ENCODE assay signal across 8 mouse cellular contexts in the genomic region with DNA sequence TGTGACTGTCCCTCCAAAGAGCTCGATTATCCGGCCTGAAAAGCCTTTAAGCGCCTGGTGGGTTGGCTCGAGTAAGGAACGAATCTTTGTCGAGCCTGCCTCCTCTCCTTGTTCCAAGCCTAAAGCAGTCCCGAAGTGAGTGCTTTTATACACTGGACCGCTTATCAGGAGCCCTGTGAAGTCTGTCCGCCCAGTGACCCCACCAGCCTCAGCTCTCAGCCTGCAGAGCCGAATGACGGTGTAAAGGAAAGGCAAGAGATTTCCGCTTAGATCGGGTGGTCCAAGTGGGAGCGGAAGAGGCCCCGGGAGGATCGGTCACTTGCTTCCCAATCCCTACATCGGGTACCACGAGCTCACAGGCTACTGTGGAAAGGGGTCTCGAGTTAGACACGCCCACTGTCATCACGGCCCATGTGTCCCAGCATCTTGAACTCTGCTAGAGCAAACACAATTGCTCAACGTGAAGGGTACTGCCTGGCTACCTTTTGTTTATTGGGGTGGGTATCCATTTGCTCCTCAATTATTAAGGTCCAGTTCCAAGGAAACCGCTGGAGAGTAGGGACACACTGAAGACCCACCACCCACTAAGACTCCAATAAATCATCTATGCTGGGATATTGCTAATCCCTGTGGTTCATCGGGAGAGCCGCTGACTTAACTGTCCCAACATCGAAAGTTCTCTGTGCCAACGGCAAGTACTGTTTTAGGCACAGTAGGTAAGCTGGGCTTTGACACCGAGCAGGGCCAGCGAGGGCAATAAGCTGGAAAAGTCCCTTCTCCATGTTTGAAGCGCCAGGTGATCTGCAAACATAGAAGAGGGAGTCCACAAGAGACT. TPM values are rescaled to one million over a fixed set of nuclear protein-coding genes. Genes with fewer than 3 reads are reported as not detected.
DNase-seq lines count a peak whose midpoint lies in the region; ATAC-seq and TF ChIP-seq lines count a peak whose summit lies in the region.

No protein-coding gene starts in this region.

- H3K4me1 ChIP-seq in forebrain, embryonic 13.5 days = peaks cover 55% of the 10 kb centered on the region
- H3K4me1 ChIP-seq in kidney, adult 2 months (ENCODE audit: control insufficient read depth, insufficient read depth, low read length) = peaks cover 13% of the 10 kb centered on the region; the same call in 1 of the 2 replicates
- peaks cover 45% of the 10 kb centered on the region for H3K4me1 ChIP-seq in lung, embryonic 16.5 days (replicated peaks; ENCODE audit: control insufficient read depth, insufficient read depth, low read length)
- peaks cover 3% of the 10 kb centered on the region; the same call in 1 of the 2 replicates for H3K4me1 ChIP-seq in stomach, postnatal 0 days (replicated peaks; ENCODE audit: control insufficient read depth, insufficient read depth)

- TF ChIP-seq EP300 in stomach, postnatal 0 days (optimal IDR thresholded peaks at IDR 0.05) = no peak

- ATAC-seq in forebrain, embryonic 13.5 days = no peak
- ATAC-seq in lung, embryonic 16.5 days (ENCODE audit: low read depth) = no peak; the same call in 1 of the 2 replicates
- ATAC-seq in stomach, postnatal 0 days (ENCODE audit: low FRiP score, low TSS enrichment) = no peak

- H3K27me3 ChIP-seq in C2C12 (ENCODE audit: control insufficient read depth, insufficient read depth, insufficient read length) = no peaks in the 10 kb centered on the region
- no peaks in the 10 kb centered on the region for H3K27me3 ChIP-seq in forebrain, embryonic 13.5 days
- no peaks in the 10 kb centered on the region for H3K27me3 ChIP-seq in kidney, adult 2 months (replicated peaks; ENCODE audit: control insufficient read depth, insufficient read depth, low read length)
- no peaks in the 10 kb centered on the region for H3K27me3 ChIP-seq in lung, embryonic 16.5 days (ENCODE audit: control insufficient read depth, insufficient read depth, low read depth, low read length)
- no peaks in the 10 kb centered on the region for H3K27me3 ChIP-seq in stomach, postnatal 0 days (ENCODE audit: control insufficient read depth, insufficient read depth, low read length)

- peak; percentile 65 for DNase-seq in adrenal gland, postnatal 10 days
- DNase-seq in adrenal gland, adult 2 months = no peak
- peak; percentile 40 for DNase-seq in kidney, adult 2 months
- peak; percentile 56 for DNase-seq in stomach, postnatal 0 days (ENCODE audit: low spot score)
- DNase-seq in c-Kit-positive CD71-positive TER-119-positive erythroid progenitor cells, embryonic 14.5 days (ENCODE audit: low spot score) = no peak

- H3ac ChIP-seq in C2C12 (ENCODE audit: control insufficient read depth, insufficient read length, low read depth) = peak overlapping the region; percentile 84

- peaks cover 56% of the 10 kb centered on the region for H3K79me3 ChIP-seq in C2C12 (ENCODE audit: low read depth)

- peak overlapping the region; percentile 97 for H3K27ac ChIP-seq in forebrain, embryonic 13.5 days
- peak overlapping the region; percentile 98 for H3K27ac ChIP-seq in kidney, adult 2 months (ENCODE audit: insufficient read depth, low read depth, low read length)
- peak overlapping the region; percentile 100 for H3K27ac ChIP-seq in lung, embryonic 16.5 days (ENCODE audit: low read length)
- H3K27ac ChIP-seq in stomach, postnatal 0 days (replicated peaks) = peak overlapping the region; percentile 99

- H3K9me3 ChIP-seq in forebrain, embryonic 13.5 days (replicated peaks) = no peaks in the 10 kb centered on the region
- H3K9me3 ChIP-seq in lung, embryonic 16.5 days (ENCODE audit: control insufficient read depth, low read length) = no peaks in the 10 kb centered on the region
- no peaks in the 10 kb centered on the region for H3K9me3 ChIP-seq in stomach, postnatal 0 days (ENCODE audit: control insufficient read depth, low read length)

- no peak for TF ChIP-seq CTCF in C2C12 (IDR thresholded peaks at IDR 0.05; ENCODE audit: control insufficient read depth, insufficient read depth, insufficient read length)
- TF ChIP-seq CTCF in kidney, adult 2 months (conservative IDR thresholded peaks at IDR 0.05; ENCODE audit: insufficient read depth, insufficient read length, low read depth, low read length) = no peak
- TF ChIP-seq CTCF in stomach, postnatal 0 days (IDR thresholded peaks at IDR 0.05; ENCODE audit: low read depth) = no peak

- peaks cover 20% of the 10 kb centered on the region for H3K36me3 ChIP-seq in C2C12 (ENCODE audit: control insufficient read depth, insufficient read depth)
- H3K36me3 ChIP-seq in forebrain, embryonic 13.5 days (ENCODE audit: poor library complexity, severe bottlenecking) = peaks cover 7% of the 10 kb centered on the region
- no peaks in the 10 kb centered on the region for H3K36me3 ChIP-seq in kidney, adult 2 months (ENCODE audit: control insufficient read depth, insufficient read depth, low read length)
- H3K36me3 ChIP-seq in lung, embryonic 16.5 days (ENCODE audit: control insufficient read depth, insufficient read depth, low read length) = no peaks in the 10 kb centered on the region; the same call in 1 of the 2 replicates
- no peaks in the 10 kb centered on the region; the same call in none of the 2 replicates for H3K36me3 ChIP-seq in stomach, postnatal 0 days (ENCODE audit: control insufficient read depth, insufficient read depth, low read length)

- H3K9ac ChIP-seq in forebrain, embryonic 13.5 days = peak overlapping the region; percentile 97
- peak overlapping the region; percentile 88 for H3K9ac ChIP-seq in lung, embryonic 16.5 days (ENCODE audit: low read length)
- peak overlapping the region; percentile 91 for H3K9ac ChIP-seq in stomach, postnatal 0 days (ENCODE audit: low read length)

- peaks cover 62% of the 10 kb centered on the region for H3K79me2 ChIP-seq in C2C12 (ENCODE audit: control insufficient read depth, insufficient read depth)

- WGBS in forebrain, embryonic 13.5 days = 17% methylated on average over 30 of the region's 30 CpGs
- 26% methylated on average over 30 of the region's 30 CpGs for WGBS in kidney, adult 2 months
- 15% methylated on average over 30 of the region's 30 CpGs for WGBS in lung, embryonic 16.5 days
- WGBS in stomach, postnatal 0 days = 16% methylated on average over 30 of the region's 30 CpGs

- peak overlapping the region; percentile 91 for H3K4me2 ChIP-seq in forebrain, embryonic 13.5 days
- peak overlapping the region; percentile 90 for H3K4me2 ChIP-seq in lung, embryonic 16.5 days (ENCODE audit: low read depth, low read length)
- peak overlapping the region; percentile 93 for H3K4me2 ChIP-seq in stomach, postnatal 0 days (replicated peaks; ENCODE audit: low read depth)

- H3K4me3 ChIP-seq in C2C12 (ENCODE audit: insufficient read depth, poor library complexity, severe bottlenecking) = peak overlapping the region; percentile 89
- H3K4me3 ChIP-seq in forebrain, embryonic 13.5 days = peak overlapping the region; percentile 68
- peak overlapping the region; percentile 79 for H3K4me3 ChIP-seq in kidney, adult 2 months (ENCODE audit: insufficient read depth, low read depth, low read length)
- peak overlapping the region; percentile 66 for H3K4me3 ChIP-seq in lung, embryonic 16.5 days (ENCODE audit: low read length)
- peak overlapping the region; percentile 91 for H3K4me3 ChIP-seq in stomach, postnatal 0 days (ENCODE audit: low read depth, low read length)

- TF ChIP-seq POLR2A in kidney, adult 2 months (IDR thresholded peaks at IDR 0.05; ENCODE audit: low read depth, low read length) = no peak

RNA-seq across cellular contexts. Expression of gene Pcgf2, which starts 0.7 kb away (rescaled TPM):
- 10 to 100 TPM; 29.7 to 41.0 TPM for total RNA-seq in adrenal gland, postnatal 10 days (2021)
- 10 to 100 TPM; 19.8 to 26.1 TPM for total RNA-seq in adrenal gland, adult 2 months (2021)
- 89.5 and 107 TPM in 2 replicates for polyA plus RNA-seq in adrenal gland, adult 2 months (2012; rRNA removed)
- polyA plus RNA-seq in C2C12 (2012; fragmentation: generic; extraction: Trizol) = 29.2 TPM
- 21.5 and 22.9 TPM in 2 replicates for polyA plus RNA-seq in forebrain, embryonic 13.5 days (2015; fragmentation: Nextera tagmentation; extraction: Ambion mirVana)
- polyA plus RNA-seq in kidney, adult 2 months (2012; rRNA removed) = 53.9 and 56.5 TPM in 2 replicates
- 16.2 and 16.5 TPM in 2 replicates for polyA plus RNA-seq in lung, embryonic 16.5 days (2015; fragmentation: Nextera tagmentation; extraction: Ambion mirVana)
- polyA plus RNA-seq in stomach, postnatal 0 days (2015; fragmentation: Nextera tagmentation; extraction: Ambion mirVana) = 5.9 and 6.6 TPM in 2 replicates

RNA-seq across cellular contexts. Expression of gene Psmb3, which starts 2.2 kb away (rescaled TPM):
- total RNA-seq in adrenal gland, postnatal 10 days (2021) = 100 to 1,000 TPM; 231 to 234 TPM
- 100 to 1,000 TPM; 224 to 239 TPM for total RNA-seq in adrenal gland, adult 2 months (2021)
- 247 and 261 TPM in 2 replicates for polyA plus RNA-seq in adrenal gland, adult 2 months (2012; rRNA removed)
- 690 TPM for polyA plus RNA-seq in C2C12 (2012; fragmentation: generic; extraction: Trizol)
- polyA plus RNA-seq in forebrain, embryonic 13.5 days (2015; fragmentation: Nextera tagmentation; extraction: Ambion mirVana) = 559 and 571 TPM in 2 replicates
- 397 and 399 TPM in 2 replicates for polyA plus RNA-seq in kidney, adult 2 months (2012; rRNA removed)
- 430 and 457 TPM in 2 replicates for polyA plus RNA-seq in lung, embryonic 16.5 days (2015; fragmentation: Nextera tagmentation; extraction: Ambion mirVana)
- 405 and 438 TPM in 2 replicates for polyA plus RNA-seq in stomach, postnatal 0 days (2015; fragmentation: Nextera tagmentation; extraction: Ambion mirVana)

RNA-seq across cellular contexts. Expression of gene Cisd3, which starts 15.3 kb away (rescaled TPM):
- 100 to 1,000 TPM; 260 to 277 TPM for total RNA-seq in adrenal gland, postnatal 10 days (2021)
- 100 to 1,000 TPM; 183 to 265 TPM for total RNA-seq in adrenal gland, adult 2 months (2021)
- 61.6 and 66.4 TPM in 2 replicates for polyA plus RNA-seq in adrenal gland, adult 2 months (2012; rRNA removed)
- polyA plus RNA-seq in C2C12 (2012; fragmentation: generic; extraction: Trizol) = 110 TPM
- polyA plus RNA-seq in forebrain, embryonic 13.5 days (2015; fragmentation: Nextera tagmentation; extraction: Ambion mirVana) = 12.8 and 17.3 TPM in 2 replicates
- polyA plus RNA-seq in kidney, adult 2 months (2012; rRNA removed) = 139 and 149 TPM in 2 replicates
- 57.5 and 66.6 TPM in 2 replicates for polyA plus RNA-seq in lung, embryonic 16.5 days (2015; fragmentation: Nextera tagmentation; extraction: Ambion mirVana)
- 44.2 TPM in 2 replicates for polyA plus RNA-seq in stomach, postnatal 0 days (2015; fragmentation: Nextera tagmentation; extraction: Ambion mirVana)

RNA-seq across cellular contexts. Expression of gene Mllt6, which starts 37.7 kb away (rescaled TPM):
- 10 to 100 TPM; 36.1 to 48.2 TPM for total RNA-seq in adrenal gland, postnatal 10 days (2021)
- 10 to 100 TPM; 30.6 to 51.2 TPM for total RNA-seq in adrenal gland, adult 2 months (2021)
- polyA plus RNA-seq in adrenal gland, adult 2 months (2012; rRNA removed) = 73.0 and 85.8 TPM in 2 replicates
- polyA plus RNA-seq in C2C12 (2012; fragmentation: generic; extraction: Trizol) = 12.5 TPM
- 3.2 and 3.5 TPM in 2 replicates for polyA plus RNA-seq in forebrain, embryonic 13.5 days (2015; fragmentation: Nextera tagmentation; extraction: Ambion mirVana)
- polyA plus RNA-seq in kidney, adult 2 months (2012; rRNA removed) = 36.6 and 40.4 TPM in 2 replicates
- 3.4 and 4.0 TPM in 2 replicates for polyA plus RNA-seq in lung, embryonic 16.5 days (2015; fragmentation: Nextera tagmentation; extraction: Ambion mirVana)
- polyA plus RNA-seq in stomach, postnatal 0 days (2015; fragmentation: Nextera tagmentation; extraction: Ambion mirVana) = 1.1 TPM in 2 replicates

RNA-seq across cellular contexts. Expression of gene Pip4k2b, which starts 43.5 kb away (rescaled TPM):
- total RNA-seq in adrenal gland, postnatal 10 days (2021) = 10 to 100 TPM; 27.3 to 33.3 TPM
- total RNA-seq in adrenal gland, adult 2 months (2021) = 10 to 100 TPM; 26.9 to 27.2 TPM
- 12.8 and 14.7 TPM in 2 replicates for polyA plus RNA-seq in adrenal gland, adult 2 months (2012; rRNA removed)
- polyA plus RNA-seq in C2C12 (2012; fragmentation: generic; extraction: Trizol) = 28.3 TPM
- 3.5 and 4.2 TPM in 2 replicates for polyA plus RNA-seq in forebrain, embryonic 13.5 days (2015; fragmentation: Nextera tagmentation; extraction: Ambion mirVana)
- polyA plus RNA-seq in kidney, adult 2 months (2012; rRNA removed) = 9.2 and 10.6 TPM in 2 replicates
- polyA plus RNA-seq in lung, embryonic 16.5 days (2015; fragmentation: Nextera tagmentation; extraction: Ambion mirVana) = 1.3 and 2.2 TPM in 2 replicates
- 0.73 and 0.75 TPM in 2 replicates for polyA plus RNA-seq in stomach, postnatal 0 days (2015; fragmentation: Nextera tagmentation; extraction: Ambion mirVana)

Comparison
In these comparisons a context has a peak if more than half of its experiments do, and no peak if none do; other contexts are left out.
1. DNase-seq: peak in adrenal gland, postnatal 10 days (single experiment), kidney, adult 2 months (single experiment) and stomach, postnatal 0 days (single experiment); none in adrenal gland, adult 2 months (single experiment) and c-Kit-positive CD71-positive TER-119-positive erythroid progenitor cells, embryonic 14.5 days (single experiment).
2. Peak in every context shown above with its lines, with median percentiles within 50 percentile points of each other: H3K4me3 ChIP-seq, H3K27ac ChIP-seq, H3K4me2 ChIP-seq and H3K9ac ChIP-seq.